12 mouse cellular contexts compared by ENCODE assay signal in the genomic region with DNA sequence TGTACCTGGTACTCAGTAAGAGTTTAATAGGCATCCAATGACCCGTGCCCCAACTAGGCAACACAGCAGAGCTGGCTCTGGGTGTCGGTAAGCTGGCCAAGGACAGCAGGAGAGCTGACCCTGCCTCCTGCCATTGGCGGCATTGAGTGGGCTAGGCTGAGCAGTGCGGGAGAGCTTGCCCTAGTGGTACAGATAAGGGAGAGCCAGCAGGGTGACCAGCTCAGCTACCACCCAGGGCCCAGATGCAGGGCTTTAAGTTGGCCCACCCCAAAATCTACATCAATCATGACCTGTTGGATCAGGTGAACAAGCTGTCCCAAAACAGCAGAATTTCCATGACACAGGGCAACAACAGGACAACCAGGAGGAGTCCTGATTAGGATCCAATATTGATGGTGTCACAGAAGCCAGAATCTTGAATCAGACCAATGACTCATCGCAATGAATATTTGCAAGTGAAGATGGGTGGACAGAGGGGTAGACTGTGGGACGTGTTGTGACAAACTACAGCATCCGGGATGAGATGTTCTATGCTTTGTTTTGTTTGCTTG. TPM values are rescaled to one million over a fixed set of nuclear protein-coding genes. Genes with fewer than 3 reads are reported as not detected.
DNase-seq lines count a peak whose midpoint lies in the region; ATAC-seq and TF ChIP-seq lines count a peak whose summit lies in the region.
"Had no signal": no experiment of that assay in that cellular context is flagged by ENCODE, and none has a peak within 500 bp of the region (broad histone marks: within the 10 kb centered on the region; RNA-seq: fewer than 3 reads in every experiment).

No protein-coding gene starts in this region.

- H3K27ac ChIP-seq in lung, embryonic 15.5 days, result 0 out of 2 replicates have a peak overlapping the region, but pooled peaks have one; percentile 84
- peak overlapping the region; percentile 86 for H3K27ac ChIP-seq in kidney, adult 2 months (ENCODE audit: insufficient read depth, low read depth, low read length)
- peak overlapping the region; percentile 80; the same call in 1 of the 2 replicates for H3K27ac ChIP-seq in limb, embryonic 15.5 days

- no peaks in the 10 kb centered on the region for H3K27me3 ChIP-seq in lung, embryonic 15.5 days
- no peaks in the 10 kb centered on the region for H3K27me3 ChIP-seq in kidney, adult 2 months (replicated peaks; ENCODE audit: control insufficient read depth, insufficient read depth, low read length)
- no peaks in the 10 kb centered on the region for H3K27me3 ChIP-seq in limb, embryonic 15.5 days
- H3K27me3 ChIP-seq: embryonic facial prominence, embryonic 12.5 days had no signal

- no peak overlapping the region for H3K4me2 ChIP-seq in lung, embryonic 15.5 days
- H3K4me2 ChIP-seq in limb, embryonic 15.5 days, result no peak overlapping the region

- ATAC-seq in lung, embryonic 15.5 days (ENCODE audit: borderline replicate concordance, extremely low read depth, low FRiP score, low TSS enrichment), result no peak
- no peak for ATAC-seq in limb, embryonic 15.5 days (ENCODE audit: insufficient number of reproducible peaks, low FRiP score, low TSS enrichment, low read depth)

- no peaks in the 10 kb centered on the region for H3K9me3 ChIP-seq in lung, embryonic 15.5 days
- H3K9me3 ChIP-seq in limb, embryonic 15.5 days, result no peaks in the 10 kb centered on the region
- H3K9me3 ChIP-seq: embryonic facial prominence, embryonic 12.5 days had no signal

- no peak for TF ChIP-seq POLR2A in lung, adult 2 months (IDR thresholded peaks at IDR 0.05; ENCODE audit: borderline replicate concordance, extremely low read depth, low read depth, low read length)
- no peak for TF ChIP-seq POLR2A in kidney, adult 2 months (IDR thresholded peaks at IDR 0.05; ENCODE audit: low read depth, low read length)

- 67% methylated on average over 7 of the region's 7 CpGs for WGBS in lung, embryonic 15.5 days
- 69% methylated on average over 7 of the region's 7 CpGs for WGBS in lung, adult 2 months
- WGBS in kidney, adult 2 months, result 51% methylated on average over 7 of the region's 7 CpGs
- WGBS in limb, embryonic 15.5 days, result 74% methylated on average over 7 of the region's 7 CpGs

- no peak overlapping the region for H3K4me3 ChIP-seq in lung, embryonic 15.5 days
- H3K4me3 ChIP-seq in lung, adult 2 months (replicated peaks; ENCODE audit: extremely low read depth, low read depth, low read length), result no peak overlapping the region
- H3K4me3 ChIP-seq in kidney, adult 2 months (ENCODE audit: insufficient read depth, low read depth, low read length), result no peak overlapping the region
- no peak overlapping the region for H3K4me3 ChIP-seq in limb, embryonic 15.5 days
- H3K4me3 ChIP-seq: embryonic facial prominence, embryonic 12.5 days had no signal

- DNase-seq in gastrocnemius, adult 18-20 months (ENCODE audit: low spot score), result peak; percentile 57
- no peak for DNase-seq in gastrocnemius, postnatal 4 days (ENCODE audit: low spot score in 2 of 2)
- no peak for DNase-seq in lung, adult 2 months
- peak; percentile 89 for DNase-seq in kidney, adult 2 months
- DNase-seq in right cerebral cortex, postnatal 10 days (ENCODE audit: low spot score in 2 of 2), result no peak
- no peak for DNase-seq in frontal cortex, adult 2 months (ENCODE audit: extremely low spot score in 1 of 2, low spot score in 1 of 2)

- no peaks in the 10 kb centered on the region for H3K36me3 ChIP-seq in lung, embryonic 15.5 days
- no peaks in the 10 kb centered on the region for H3K36me3 ChIP-seq in kidney, adult 2 months (ENCODE audit: control insufficient read depth, insufficient read depth, low read length)
- H3K36me3 ChIP-seq in limb, embryonic 15.5 days, result no peaks in the 10 kb centered on the region

- TF ChIP-seq CTCF in lung, adult 2 months (IDR thresholded peaks at IDR 0.05; ENCODE audit: insufficient read depth, low read length), result no peak
- TF ChIP-seq CTCF in kidney, adult 2 months (conservative IDR thresholded peaks at IDR 0.05; ENCODE audit: insufficient read depth, insufficient read length, low read depth, low read length), result no peak

- H3K4me1 ChIP-seq in lung, embryonic 15.5 days, result peaks cover 48% of the 10 kb centered on the region
- peaks cover 33% of the 10 kb centered on the region for H3K4me1 ChIP-seq in lung, adult 2 months (ENCODE audit: control insufficient read depth, insufficient read depth, low read length)
- H3K4me1 ChIP-seq in kidney, adult 2 months (ENCODE audit: control insufficient read depth, insufficient read depth, low read length), result peaks cover 52% of the 10 kb centered on the region
- peaks cover 54% of the 10 kb centered on the region for H3K4me1 ChIP-seq in limb, embryonic 15.5 days

- H3K9ac ChIP-seq in lung, embryonic 15.5 days, result no peak overlapping the region
- H3K9ac ChIP-seq in limb, embryonic 15.5 days, result no peak overlapping the region

RNA-seq across cellular contexts. Expression of a gene that starts 54.2 kb away (rescaled TPM):
- 100 to 1,000 TPM; 226 to 298 TPM for total RNA-seq in gastrocnemius, adult 18-20 months (2021)
- total RNA-seq in gastrocnemius, postnatal 4 days (2021), result 100 to 1,000 TPM; 259 to 265 TPM
- polyA plus RNA-seq in lung, embryonic 15.5 days (2015; fragmentation: Nextera tagmentation; extraction: Ambion mirVana), result 104 and 130 TPM in 2 replicates
- 781 and 1,078 TPM in 2 replicates for polyA plus RNA-seq in lung, adult 2 months (2012; rRNA removed)
- polyA plus RNA-seq in kidney, adult 2 months (2012; rRNA removed), result 400 and 465 TPM in 2 replicates
- 59.9 and 65.2 TPM in 2 replicates for polyA plus RNA-seq in limb, embryonic 15.5 days (2015; fragmentation: Nextera tagmentation; extraction: Ambion mirVana)
- 22.4 and 25.7 TPM in 2 replicates for polyA plus RNA-seq in frontal cortex, adult 2 months (2012; rRNA removed)

RNA-seq across cellular contexts. Expression of a gene that starts 55.3 kb away (rescaled TPM):
- under 1 TPM; 0.09 to 0.11 TPM for total RNA-seq in gastrocnemius, adult 18-20 months (2021)
- under 1 TPM; 0.52 to 0.54 TPM for total RNA-seq in gastrocnemius, postnatal 4 days (2021)
- 0.35 and 0.41 TPM in 2 replicates for polyA plus RNA-seq in lung, embryonic 15.5 days (2015; fragmentation: Nextera tagmentation; extraction: Ambion mirVana)
- 1.4 and 1.6 TPM in 2 replicates for polyA plus RNA-seq in lung, adult 2 months (2012; rRNA removed)
- polyA plus RNA-seq in kidney, adult 2 months (2012; rRNA removed), result 2.4 and 3.3 TPM in 2 replicates
- polyA plus RNA-seq in limb, embryonic 15.5 days (2015; fragmentation: Nextera tagmentation; extraction: Ambion mirVana), result 0.35 and 0.84 TPM in 2 replicates
- polyA plus RNA-seq in frontal cortex, adult 2 months (2012; rRNA removed), result 0.08 TPM in 2 replicates
- total RNA-seq: left cerebral cortex, postnatal 25 days; midbrain, postnatal 0 days had no signal
- polyA plus RNA-seq: small intestine, adult 2 months had no signal

Comparison
In these comparisons a context has a peak if more than half of its experiments do, and no peak if none do; other contexts are left out.
1. DNase-seq: peak in gastrocnemius, adult 18-20 months (single experiment) and kidney, adult 2 months (single experiment); none in gastrocnemius, postnatal 4 days (0 of 2), lung, adult 2 months (single experiment), right cerebral cortex, postnatal 10 days (0 of 2) and frontal cortex, adult 2 months (0 of 2).
2. Peak in every context shown above with its lines, with median percentiles within 50 percentile points of each other: H3K27ac ChIP-seq.